Mouse (Mus musculus): ENCODE measurements around the gene Enpp3. TPM values are rescaled to one million over a fixed set of nuclear protein-coding genes. Genes with fewer than 3 reads are reported as not detected.

Enpp3 gene
- total and polyA plus RNA-seq, 3 experiments = 0.04 to 0.24 (median 0.08) TPM

- Histone ChIP-seq H3K4me3 (replicated peaks in 1 of 3; ENCODE audit: low read depth in 2 of 3, low read length in 2 of 3, poor library complexity in 1 of 3) (no peak overlapping the region), H3K9ac (ENCODE audit: insufficient read depth, low read depth) (no peak overlapping the region), H3K36me3 (replicated peaks in 1 of 2; ENCODE audit: control insufficient read depth in 1 of 2, insufficient read depth in 1 of 2, low read length in 1 of 2) (no peaks in the 10 kb centered on the region), H3K79me2 (replicated peaks; ENCODE audit: control insufficient read depth, extremely low read depth, insufficient read depth, poor library complexity, severe bottlenecking) (no peaks in the 10 kb centered on the region), H3K27ac (ENCODE audit: insufficient read depth, low read depth) (no peak overlapping the region), H3K9me3 (replicated peaks; ENCODE audit: low read length) (no peaks in the 10 kb centered on the region), H3K4me1 (ENCODE audit: control insufficient read depth in 1 of 2, insufficient read depth in 2 of 2) (no peaks in the 10 kb centered on the region), H3K27me3 (replicated peaks) (no peaks in the 10 kb centered on the region), H3K4me2 (ENCODE audit: insufficient read depth, low read depth, poor library complexity, severe bottlenecking) (no peak overlapping the region)
- no peak for TF ChIP-seq E2F4 (IDR thresholded peaks at IDR 0.05; ENCODE audit: insufficient replicate concordance, low read depth, low read length)
- no peak for TF ChIP-seq TCF12 (IDR thresholded peaks at IDR 0.05; ENCODE audit: low read depth, low read length)
- TF ChIP-seq MAX (IDR thresholded peaks at IDR 0.05; ENCODE audit: low read length) = no peak
- no peak for TF ChIP-seq POLR2A (IDR thresholded peaks at IDR 0.05; ENCODE audit: low read depth, low read length)
- TF ChIP-seq BHLHE40 (IDR thresholded peaks at IDR 0.05; ENCODE audit: low read depth, low read length) = no peak
- TF ChIP-seq GABPA (IDR thresholded peaks at IDR 0.05; ENCODE audit: insufficient replicate concordance, low read depth, low read length) = no peak
- no peak for TF ChIP-seq ZC3H11A (IDR thresholded peaks at IDR 0.05; ENCODE audit: low read depth, low read length)
- no peak for TF ChIP-seq ZNF384 (IDR thresholded peaks at IDR 0.05; ENCODE audit: low read depth, low read length)
- TF ChIP-seq MAZ (IDR thresholded peaks at IDR 0.05; ENCODE audit: low read depth, low read length) = no peak
- no peak for TF ChIP-seq ETS1 (conservative IDR thresholded peaks at IDR 0.05; ENCODE audit: low read depth, low read length)
- TF ChIP-seq USF2 (conservative IDR thresholded peaks at IDR 0.05; ENCODE audit: low read depth, low read length) = no peak
- no peak for TF ChIP-seq MEF2A (IDR thresholded peaks at IDR 0.05; ENCODE audit: borderline replicate concordance, low read depth, low read length)
- no peak for TF ChIP-seq NRF1 (IDR thresholded peaks at IDR 0.05; ENCODE audit: low read depth, low read length)
- no peak for TF ChIP-seq NELFE (IDR thresholded peaks at IDR 0.05; ENCODE audit: low read depth, low read length)
- no peak for TF ChIP-seq RAD21 (IDR thresholded peaks at IDR 0.05; ENCODE audit: low read depth, low read length)
- no peak for TF ChIP-seq POLR2AphosphoS2 (IDR thresholded peaks at IDR 0.05; ENCODE audit: low read depth, low read length)
- in situ Hi-C loops (cut with MboI; ENCODE audit: low pct_ligation_motif_present, low pct_unique_long_range_greater_than_20kb, low sequenced_read_pairs) = no loop called here
- no peak for DNase-seq (ENCODE audit: extremely low read depth)
- dilution Hi-C loops (cut with MboI; ENCODE audit: extremely low pct_ligation_motif_present, extremely low pct_unique_long_range_greater_than_20kb, low sequenced_read_pairs) = no loop called here
Measured at GRCm38 (mm10) chr10:24735027-24735777, 107.4 kb downstream of the Enpp3 start.

- DNase-seq (ENCODE audit: extremely low read depth) = no peak
- Histone ChIP-seq H3K36me3 (replicated peaks in 1 of 2; ENCODE audit: control insufficient read depth in 1 of 2, insufficient read depth in 1 of 2, low read length in 1 of 2) (no peaks in the 10 kb centered on the region), H3K9ac (ENCODE audit: insufficient read depth, low read depth) (no peak overlapping the region), H3K4me2 (ENCODE audit: insufficient read depth, low read depth, poor library complexity, severe bottlenecking) (no peak overlapping the region), H3K4me3 (replicated peaks in 1 of 3; ENCODE audit: low read depth in 2 of 3, low read length in 2 of 3, poor library complexity in 1 of 3) (no peak overlapping the region), H3K79me2 (replicated peaks; ENCODE audit: control insufficient read depth, extremely low read depth, insufficient read depth, poor library complexity, severe bottlenecking) (no peaks in the 10 kb centered on the region), H3K9me3 (replicated peaks; ENCODE audit: low read length) (no peaks in the 10 kb centered on the region), H3K27me3 (replicated peaks) (no peaks in the 10 kb centered on the region), H3K4me1 (ENCODE audit: control insufficient read depth in 1 of 2, insufficient read depth in 2 of 2) (peaks cover 0 to 6% of the 10 kb centered on the region in 2 experiments; a peak in 1 of 4 replicates), H3K27ac (ENCODE audit: insufficient read depth, low read depth) (no peak overlapping the region)
- TF ChIP-seq USF1 (IDR thresholded peaks at IDR 0.05; ENCODE audit: low read depth, low read length) (no peak), BHLHE40 (IDR thresholded peaks at IDR 0.05; ENCODE audit: low read depth, low read length) (peak; percentile 25; the same call in 1 of the 2 replicates)
- in situ Hi-C loops (cut with MboI; ENCODE audit: low pct_ligation_motif_present, low pct_unique_long_range_greater_than_20kb, low sequenced_read_pairs) = no loop called here
- dilution Hi-C loops (cut with MboI; ENCODE audit: extremely low pct_ligation_motif_present, extremely low pct_unique_long_range_greater_than_20kb, low sequenced_read_pairs) = no loop called here
Measured at GRCm38 (mm10) chr10:24727478-24727877, 115.1 kb downstream of the Enpp3 start.
